Mouse (Mus musculus) cortical plate, adult 2 months (tissue): ENCODE results near the gene Mcts1.

Experiments
- CTCF ChIP-seq: fragments of 200-500 bp; IDR thresholded peaks from 2 replicates; pipeline ENCODE4 v1.5.1; 2011; ENCODE audit warnings: mild to moderate bottlenecking, control low read depth, low read length; ENCODE audit not compliant: insufficient read depth; ENCODE audit errors: extremely low read depth
- POLR2A ChIP-seq: fragments of 200-500 bp; IDR thresholded peaks from 2 replicates; pipeline ENCODE4 v1.6.1; 2011; ENCODE audit warnings: mild to moderate bottlenecking, low read length, control low read depth; ENCODE audit not compliant: insufficient read depth; ENCODE audit errors: extremely low read depth

GRCm38 (mm10) chrX:38653181-38653580 is 52.8 kb downstream of the Mcts1 start:
- TF ChIP-seq CTCF (no peak), POLR2A (no peak)
